Mouse (Mus musculus) testis, adult 2 months (tissue): ENCODE data around the gene Snx30.

Experiments
- CTCF ChIP-seq: fragments of 200-500 bp; IDR thresholded peaks from 2 replicates; pipeline ENCODE4 v1.5.1; 2012; ENCODE audit warnings: low read depth, mild to moderate bottlenecking, inconsistent platforms, low read length, moderate library complexity; ENCODE audit not compliant: control insufficient read depth, insufficient read depth, insufficient replicate concordance
- POLR2A ChIP-seq: fragments of 200-500 bp; IDR thresholded peaks from 2 replicates; pipeline ENCODE4 v1.6.1; 2012; ENCODE audit warnings: low read depth, mild to moderate bottlenecking, inconsistent platforms, low read length, moderate library complexity; ENCODE audit not compliant: control insufficient read depth

- no peak for TF ChIP-seq POLR2A
- TF ChIP-seq CTCF: no peak
Observed at GRCm38 (mm10) chr4:59887011-59887410, 81.4 kb downstream of the Snx30 start.
